Mouse (Mus musculus): ENCODE measurements around the gene Pcbp3. TPM values are rescaled to one million over a fixed set of nuclear protein-coding genes. Genes with fewer than 3 reads are reported as not detected.

The Pcbp3 gene
- polyA plus RNA-seq, 1 experiment from 2014 or later: 34.8 TPM

DNA sequence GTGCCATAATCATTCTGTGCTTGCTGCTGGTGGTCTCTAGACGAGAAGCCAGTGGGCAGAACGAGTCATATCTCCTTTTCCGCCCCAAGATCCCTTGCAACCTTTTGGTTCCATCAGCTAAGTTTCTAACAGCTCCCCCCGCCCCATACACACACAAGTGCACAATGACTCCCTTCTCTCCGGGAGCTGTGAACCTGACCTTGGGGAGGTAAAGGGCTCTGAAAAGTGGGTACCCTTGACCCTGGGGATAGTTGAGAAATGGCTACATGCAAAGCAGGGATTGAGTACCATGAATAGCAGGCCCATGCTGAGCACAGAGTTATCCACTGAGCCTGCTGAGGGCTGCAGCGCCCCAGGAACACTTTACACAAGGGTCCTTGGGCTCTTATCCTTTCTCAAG is 229.3 kb downstream of the Pcbp3 start:
- no peaks in the 10 kb centered on the region for H3K9me3 ChIP-seq
- H3K9ac ChIP-seq (replicated peaks): no peak overlapping the region; the same call in 1 of the 2 replicates
- H3K4me2 ChIP-seq: peak overlapping the region; percentile 53
- no peak overlapping the region for H3K4me3 ChIP-seq (replicated peaks)
- H3K27ac ChIP-seq: peak overlapping the region; percentile 96
- WGBS: 60% methylated on average over 6 of the region's 6 CpGs
- H3K36me3 ChIP-seq: no peaks in the 10 kb centered on the region
- no peaks in the 10 kb centered on the region for H3K27me3 ChIP-seq
- ATAC-seq (ENCODE audit: insufficient number of reproducible peaks, insufficient read depth, low FRiP score, low TSS enrichment, low read depth): no peak
- peaks cover 59% of the 10 kb centered on the region for H3K4me1 ChIP-seq (replicated peaks)

DNA sequence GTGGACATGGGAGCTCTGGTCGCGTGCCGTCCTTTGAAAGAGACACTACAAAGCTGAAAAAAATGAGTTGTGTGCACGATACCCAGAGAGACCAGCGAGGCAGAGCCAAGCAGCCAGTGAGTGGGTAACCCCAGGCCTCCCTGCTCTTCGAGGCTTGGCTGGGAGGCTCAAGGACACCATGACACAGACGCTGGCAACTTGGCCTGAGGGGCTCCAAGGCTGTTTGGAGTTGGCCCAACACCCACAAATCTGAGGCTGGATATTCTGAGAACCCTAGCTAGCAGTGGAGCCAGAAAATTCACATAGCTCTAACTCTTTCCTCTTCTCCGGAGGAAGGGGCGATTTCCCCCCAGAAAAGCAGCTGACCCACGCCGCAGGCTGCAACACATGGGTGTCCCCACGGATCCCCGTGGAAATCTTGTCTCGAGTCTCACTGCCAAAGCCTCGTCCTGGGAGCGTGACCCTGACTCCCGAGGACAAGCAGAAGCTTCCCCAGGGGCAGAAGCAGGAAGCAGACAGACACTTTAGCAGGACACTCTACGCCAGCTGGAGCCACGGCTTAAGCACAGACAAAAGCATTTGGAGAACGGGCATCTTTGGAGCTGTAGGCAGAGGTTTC is 230.0 kb downstream of the Pcbp3 start:
- Histone ChIP-seq H3K4me2 (no peak overlapping the region), H3K27me3 (no peaks in the 10 kb centered on the region), H3K4me3 (replicated peaks) (no peak overlapping the region), H3K36me3 (no peaks in the 10 kb centered on the region), H3K4me1 (replicated peaks) (peaks cover 59% of the 10 kb centered on the region), H3K27ac (peak overlapping the region; percentile 96), H3K9me3 (no peaks in the 10 kb centered on the region), H3K9ac (replicated peaks) (no peak overlapping the region)
- no peak for ATAC-seq (ENCODE audit: insufficient number of reproducible peaks, insufficient read depth, low FRiP score, low TSS enrichment, low read depth)
- 63% methylated on average over 20 of the region's 20 CpGs for WGBS

DNA sequence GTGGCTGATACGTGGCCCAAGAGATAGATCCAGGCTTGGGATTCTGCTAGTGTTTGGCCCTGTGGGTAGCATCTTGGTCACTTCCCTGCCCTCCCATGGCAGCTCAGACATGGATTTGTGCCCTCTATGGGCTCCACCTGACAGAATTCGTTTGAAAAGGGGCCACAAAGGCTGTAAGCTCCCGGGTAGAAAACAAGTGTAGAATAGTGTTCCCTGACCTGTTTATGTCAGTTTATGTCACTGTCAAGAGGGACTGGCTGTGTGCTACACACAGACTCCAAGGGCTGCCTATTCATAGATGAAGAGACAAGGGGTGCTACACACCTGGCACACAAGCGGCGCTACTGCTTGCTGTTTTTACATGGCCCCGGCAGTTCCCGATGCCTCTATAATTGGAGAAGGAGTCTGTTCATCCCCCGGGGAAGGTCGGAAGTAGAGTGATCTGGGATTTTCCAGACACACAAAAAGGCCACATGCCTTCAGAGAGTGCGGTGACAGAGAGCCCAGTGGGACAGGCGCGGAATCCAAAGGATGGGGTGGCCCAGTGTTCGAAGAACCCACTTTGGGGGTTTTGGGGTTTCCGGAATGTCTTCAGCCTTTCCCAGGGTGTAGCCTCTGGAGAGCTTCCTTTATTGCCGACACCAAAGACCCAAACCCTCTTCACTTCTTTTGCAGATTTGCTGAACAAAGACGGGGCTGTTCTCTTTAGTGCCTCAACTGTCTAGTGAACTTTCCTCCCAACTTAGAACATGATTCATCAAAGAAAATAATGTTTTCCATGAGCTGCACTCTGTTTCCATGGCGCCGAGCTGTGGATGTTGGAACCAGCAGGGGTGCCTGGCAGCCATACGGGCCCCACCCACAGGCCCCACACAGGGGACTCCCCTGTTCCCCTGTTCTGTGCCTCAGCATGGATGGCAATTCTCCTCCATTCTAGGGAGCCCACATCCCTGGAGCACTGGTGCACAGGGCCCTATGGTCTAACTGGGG is 231.8 kb downstream of the Pcbp3 start:
- no peak overlapping the region for H3K4me3 ChIP-seq (replicated peaks)
- no peaks in the 10 kb centered on the region for H3K36me3 ChIP-seq
- no peak for ATAC-seq (ENCODE audit: insufficient number of reproducible peaks, insufficient read depth, low FRiP score, low TSS enrichment, low read depth)
- H3K4me1 ChIP-seq (replicated peaks): peaks cover 70% of the 10 kb centered on the region
- H3K27me3 ChIP-seq: no peaks in the 10 kb centered on the region
- H3K27ac ChIP-seq: no peak overlapping the region
- 78% methylated on average over 19 of the region's 19 CpGs for WGBS
- H3K4me2 ChIP-seq: no peak overlapping the region
- no peaks in the 10 kb centered on the region for H3K9me3 ChIP-seq
- no peak overlapping the region for H3K9ac ChIP-seq (replicated peaks)

DNA sequence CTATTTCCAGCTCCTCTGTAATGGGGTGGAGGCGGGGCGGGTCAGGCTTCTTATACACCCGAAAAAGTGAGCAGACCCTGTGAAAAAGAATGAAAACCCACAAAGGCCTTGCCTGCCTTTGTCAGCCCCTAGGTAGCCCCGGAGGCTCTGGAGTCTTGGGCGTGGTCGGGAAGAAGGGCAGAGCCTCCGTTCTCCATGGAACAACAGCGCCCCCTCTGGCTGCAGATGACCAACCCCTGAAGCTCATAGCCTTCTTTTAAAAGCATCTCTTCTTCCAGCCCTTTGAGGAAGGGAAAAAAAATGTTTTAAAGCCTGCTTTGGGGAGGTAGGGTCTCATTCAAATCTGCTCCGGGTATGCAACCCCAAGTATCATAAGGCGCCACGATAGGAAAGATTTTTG is 233.3 kb downstream of the Pcbp3 start:
- Histone ChIP-seq H3K9ac (replicated peaks) (no peak overlapping the region), H3K4me1 (replicated peaks) (peaks cover 62% of the 10 kb centered on the region), H3K4me2 (peak overlapping the region; percentile 23; the same call in 1 of the 2 replicates), H3K27me3 (no peaks in the 10 kb centered on the region), H3K4me3 (replicated peaks) (no peak overlapping the region), H3K9me3 (no peaks in the 10 kb centered on the region), H3K36me3 (peaks cover under 1% of the 10 kb centered on the region; the same call in 1 of the 2 replicates), H3K27ac (no peak overlapping the region)
- ATAC-seq (ENCODE audit: insufficient number of reproducible peaks, insufficient read depth, low FRiP score, low TSS enrichment, low read depth): no peak
- 13% methylated on average over 11 of the region's 11 CpGs for WGBS

DNA sequence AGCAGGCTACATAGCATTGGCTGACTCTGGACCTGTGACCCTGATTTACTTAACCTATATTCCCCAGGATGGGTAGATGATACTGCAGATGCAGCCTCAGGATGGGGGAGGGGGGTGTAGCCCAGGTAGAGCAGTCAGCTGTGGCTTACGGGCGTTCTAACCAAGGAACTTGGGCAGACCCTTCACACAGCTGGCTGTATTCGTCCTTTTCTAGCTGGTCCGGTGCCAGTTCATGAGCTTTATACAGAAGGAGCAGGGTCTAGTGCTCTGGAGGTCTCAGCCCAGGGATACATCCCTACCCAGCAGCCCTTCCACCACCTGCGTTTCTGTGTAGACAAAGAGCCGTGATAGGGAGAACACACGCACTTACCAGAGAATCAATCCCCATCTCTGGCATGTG is 234.4 kb downstream of the Pcbp3 start:
- H3K36me3 ChIP-seq: peaks cover 11% of the 10 kb centered on the region
- no peaks in the 10 kb centered on the region for H3K9me3 ChIP-seq
- ATAC-seq (ENCODE audit: insufficient number of reproducible peaks, insufficient read depth, low FRiP score, low TSS enrichment, low read depth): no peak
- H3K9ac ChIP-seq (replicated peaks): no peak overlapping the region
- no peak overlapping the region for H3K4me2 ChIP-seq
- 85% methylated on average over 7 of the region's 7 CpGs for WGBS
- H3K27ac ChIP-seq: no peak overlapping the region
- peaks cover 52% of the 10 kb centered on the region for H3K4me1 ChIP-seq (replicated peaks)
- no peak overlapping the region for H3K4me3 ChIP-seq (replicated peaks)
- no peaks in the 10 kb centered on the region for H3K27me3 ChIP-seq

DNA sequence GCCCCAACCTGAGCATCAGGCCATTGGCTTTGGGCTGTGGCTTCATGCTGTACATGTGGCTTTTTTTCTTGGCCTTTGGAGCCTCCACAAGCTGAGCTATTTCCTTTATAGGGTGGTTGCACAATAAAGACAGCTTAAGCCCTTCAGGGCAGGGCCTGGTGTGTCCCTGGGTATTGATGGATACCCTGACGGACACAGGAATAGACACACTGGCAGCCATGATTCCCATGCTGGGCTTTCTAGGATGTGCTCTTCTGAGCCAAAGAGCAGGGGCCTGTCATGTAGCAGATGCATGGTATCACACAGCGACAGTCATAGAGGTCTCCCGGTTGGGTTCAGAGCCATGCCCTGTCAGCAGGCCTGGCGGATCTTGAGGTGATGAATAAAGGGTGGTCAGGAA is 234.8 kb downstream of the Pcbp3 start:
- Histone ChIP-seq H3K4me1 (replicated peaks) (peaks cover 47% of the 10 kb centered on the region), H3K4me2 (no peak overlapping the region)

DNA sequence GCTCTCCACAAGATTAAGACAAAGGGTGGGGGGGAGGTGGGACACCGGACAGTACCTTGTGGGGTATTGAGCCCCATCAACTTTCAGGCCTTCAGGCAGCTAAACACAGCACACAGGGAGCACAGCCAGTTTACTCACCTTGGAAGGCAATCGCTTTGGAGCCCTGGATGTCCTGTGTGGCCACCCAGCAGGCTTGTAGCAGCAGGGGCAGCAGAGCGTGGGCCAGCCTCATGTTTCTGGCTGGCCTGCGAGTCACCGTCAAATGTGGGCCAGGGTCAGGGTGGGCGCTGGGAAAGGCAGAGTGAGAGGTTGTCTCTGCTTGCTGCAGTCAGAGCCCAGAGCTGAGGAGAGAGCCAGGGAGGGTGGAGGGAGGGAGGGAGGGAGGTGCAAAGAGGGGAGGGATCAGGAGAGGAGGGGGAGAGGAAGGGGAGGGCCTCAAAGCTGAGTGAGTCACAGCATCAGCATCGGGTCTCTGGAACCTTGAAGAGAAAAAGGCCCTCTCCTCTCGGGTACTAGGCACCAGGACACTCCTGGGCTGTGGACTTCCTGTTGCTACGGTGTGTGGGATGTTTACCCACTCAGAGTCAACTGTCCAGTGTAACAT is 235.9 kb downstream of the Pcbp3 start, which contains the start of gene Col6a1:
Col6a1 (minus strand) TSS at position 487 of the 604 bp plus-strand sequence.
- Histone ChIP-seq H3K4me2 (peak within 1 kb of the TSS; percentile 59), H3K4me3 (replicated peaks) (peak within 1 kb of the TSS; percentile 41), H3K4me1 (replicated peaks) (peaks cover 38% of the 10 kb centered on the region), H3K27ac (peak within 1 kb of the TSS; percentile 65), H3K36me3 (peaks cover 27% of the 10 kb centered on the region), H3K9ac (replicated peaks) (peak within 1 kb of the TSS; percentile 67), H3K9me3 (no peaks in the 10 kb centered on the region), H3K27me3 (no peaks in the 10 kb centered on the region)
- peak; percentile 57 for ATAC-seq (ENCODE audit: insufficient number of reproducible peaks, insufficient read depth, low FRiP score, low TSS enrichment, low read depth)
- 18% methylated on average over 9 of the region's 9 CpGs for WGBS

More for the DNA sequence above, 234.8 kb downstream of the Pcbp3 start:
- Histone ChIP-seq H3K36me3 (peaks cover 16% of the 10 kb centered on the region), H3K27ac (no peak overlapping the region), H3K4me3 (replicated peaks) (no peak overlapping the region), H3K27me3 (no peaks in the 10 kb centered on the region), H3K9me3 (no peaks in the 10 kb centered on the region), H3K9ac (replicated peaks) (no peak overlapping the region)
- ATAC-seq (ENCODE audit: insufficient number of reproducible peaks, insufficient read depth, low FRiP score, low TSS enrichment, low read depth): no peak
- WGBS: 99% methylated on average over 4 of the region's 4 CpGs

DNA sequence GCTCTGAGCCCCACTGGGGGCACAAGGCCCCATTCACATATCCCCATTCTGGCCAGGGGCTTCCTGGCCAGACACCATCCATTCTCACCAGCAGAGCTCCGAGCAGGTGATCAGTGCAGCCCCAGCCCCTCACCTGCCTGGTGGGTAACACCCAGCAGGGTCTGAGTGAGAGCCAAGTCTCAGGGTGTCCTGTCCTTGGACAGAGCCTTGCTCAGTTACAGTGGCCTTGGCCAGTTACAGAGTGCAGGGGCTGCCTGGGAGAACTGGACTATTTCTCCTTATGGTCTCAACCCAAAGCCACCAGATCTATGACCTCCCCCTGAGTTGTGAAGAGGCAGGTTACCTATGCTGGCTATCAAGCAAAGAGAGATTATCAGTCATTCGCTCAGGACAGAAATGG is 236.6 kb downstream of the Pcbp3 start:
- Histone ChIP-seq H3K36me3 (peaks cover 32% of the 10 kb centered on the region), H3K9ac (replicated peaks) (peak overlapping the region; percentile 67), H3K4me1 (replicated peaks) (peaks cover 34% of the 10 kb centered on the region), H3K27ac (peak overlapping the region; percentile 65), H3K4me3 (replicated peaks) (peak overlapping the region; percentile 41), H3K9me3 (no peaks in the 10 kb centered on the region), H3K4me2 (peak overlapping the region; percentile 59), H3K27me3 (no peaks in the 10 kb centered on the region)
- WGBS: 87% methylated on average over 2 of the region's 2 CpGs
- no peak for ATAC-seq (ENCODE audit: insufficient number of reproducible peaks, insufficient read depth, low FRiP score, low TSS enrichment, low read depth)

DNA sequence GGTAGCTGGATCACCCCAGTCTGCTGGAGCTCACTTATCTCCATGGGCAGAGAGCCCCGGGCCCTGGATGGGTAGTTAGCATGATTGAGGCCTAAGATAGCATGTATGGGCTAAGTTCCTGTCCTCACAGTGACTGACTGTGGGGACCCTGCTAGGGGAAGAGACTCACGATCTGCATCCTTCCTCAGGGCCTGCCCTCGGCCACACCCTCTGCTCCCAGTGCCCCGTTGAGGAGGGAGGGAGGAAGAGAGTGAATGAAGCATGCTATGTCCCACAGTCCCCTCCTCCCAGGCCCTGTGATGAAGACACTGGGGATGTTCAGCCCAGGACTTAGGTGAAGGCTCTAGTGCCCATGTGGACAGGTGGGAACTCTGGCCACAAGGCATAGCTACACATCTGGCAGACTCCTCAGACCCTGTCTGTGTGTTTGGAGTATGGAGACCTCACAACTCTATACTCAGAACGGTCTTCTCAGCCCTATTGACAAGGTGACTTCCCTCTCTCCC is 237.4 kb downstream of the Pcbp3 start:
- Histone ChIP-seq H3K36me3 (peaks cover 38% of the 10 kb centered on the region), H3K27me3 (no peaks in the 10 kb centered on the region), H3K9ac (replicated peaks) (no peak overlapping the region), H3K4me3 (replicated peaks) (no peak overlapping the region; the same call in 1 of the 2 replicates), H3K9me3 (no peaks in the 10 kb centered on the region), H3K27ac (no peak overlapping the region), H3K4me1 (replicated peaks) (peaks cover 27% of the 10 kb centered on the region), H3K4me2 (peak overlapping the region; percentile 59)
- 60% methylated on average over 5 of the region's 5 CpGs for WGBS
- ATAC-seq (ENCODE audit: insufficient number of reproducible peaks, insufficient read depth, low FRiP score, low TSS enrichment, low read depth): no peak

DNA sequence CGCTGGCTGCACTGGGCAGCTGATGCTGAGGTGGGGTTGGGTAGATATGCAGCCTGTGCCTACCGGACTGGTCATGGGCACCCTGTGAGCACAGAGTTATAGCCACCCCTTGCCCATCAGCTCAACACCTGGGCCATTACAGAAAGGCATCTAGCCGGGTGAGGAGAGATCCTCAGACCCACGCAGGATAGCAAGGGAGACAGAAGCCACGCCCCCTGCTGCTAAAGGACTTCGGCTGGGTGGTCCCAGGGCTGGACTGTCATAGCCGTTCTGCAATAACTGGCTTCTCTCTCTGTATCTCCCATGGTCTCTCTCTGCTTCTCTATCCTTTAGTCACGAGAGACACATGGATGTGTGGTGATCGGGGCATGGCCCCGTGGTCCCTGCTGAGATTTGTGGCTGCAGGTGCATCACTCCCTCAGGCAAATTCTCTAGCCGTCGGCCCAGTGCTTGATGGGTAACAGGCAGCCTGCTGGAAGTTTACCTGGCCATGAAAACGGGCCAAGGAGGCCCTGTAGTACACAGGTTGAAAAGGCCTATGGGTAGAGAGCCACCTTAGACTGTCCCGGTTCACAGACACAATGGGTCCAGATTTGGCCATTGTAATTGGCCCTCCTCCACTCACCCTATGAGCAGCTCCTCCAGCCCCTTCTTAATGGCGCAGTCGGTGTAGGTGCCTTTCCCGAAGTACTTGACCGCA is 238.8 kb downstream of the Pcbp3 start:
- H3K4me2 ChIP-seq: no peak overlapping the region
- H3K36me3 ChIP-seq: peaks cover 45% of the 10 kb centered on the region

More for the DNA sequence above, 238.8 kb downstream of the Pcbp3 start:
- Histone ChIP-seq H3K27me3 (no peaks in the 10 kb centered on the region), H3K9ac (replicated peaks) (no peak overlapping the region), H3K4me1 (replicated peaks) (peaks cover 20% of the 10 kb centered on the region), H3K4me3 (replicated peaks) (no peak overlapping the region), H3K9me3 (no peaks in the 10 kb centered on the region), H3K27ac (no peak overlapping the region)
- WGBS: 86% methylated on average over 18 of the region's 18 CpGs
- ATAC-seq (ENCODE audit: insufficient number of reproducible peaks, insufficient read depth, low FRiP score, low TSS enrichment, low read depth): no peak

Data from limb, embryonic 12.5 days (tissue).